Mouse (Mus musculus) left cerebral cortex, postnatal 36 days (tissue): ENCODE measurements around the gene Olfr1128. TPM values are rescaled to one million over a fixed set of nuclear protein-coding genes. Genes with fewer than 3 reads are reported as not detected.
"Not testable (repeated sequence)": the region's sequence is repeated elsewhere in the genome, so short reads cannot be mapped to it uniquely, and the experiment has no call there.

Experiments used
- DNase-seq, 2 experiments: peaks; one replicate each; pipeline ENCODE4 v3.0.0; 2021 to 2022; ENCODE audit warnings: low spot score in 2 of 2, mixed read lengths in 1 of 2
- intact Hi-C: fragments of 180-260 bp; cut with DNase I; formaldehyde crosslinking; loops from one replicate; pipeline ENCODE4 v1.15.1; 2025
- total RNA-seq, 2 experiments: library from RNA; stranded (reverse); gene quantifications; 2 replicates each; pipeline ENCODE4 v1.2.3; 2021

The Olfr1128 gene
- not detected for total RNA-seq

GRCm38 (mm10) chr2:87545442-87545841, at the start of gene Olfr1128:
Olfr1128 (minus strand) TSS chr2:87545542.
- intact Hi-C loops: no loop called here
- no peak for DNase-seq

DNA sequence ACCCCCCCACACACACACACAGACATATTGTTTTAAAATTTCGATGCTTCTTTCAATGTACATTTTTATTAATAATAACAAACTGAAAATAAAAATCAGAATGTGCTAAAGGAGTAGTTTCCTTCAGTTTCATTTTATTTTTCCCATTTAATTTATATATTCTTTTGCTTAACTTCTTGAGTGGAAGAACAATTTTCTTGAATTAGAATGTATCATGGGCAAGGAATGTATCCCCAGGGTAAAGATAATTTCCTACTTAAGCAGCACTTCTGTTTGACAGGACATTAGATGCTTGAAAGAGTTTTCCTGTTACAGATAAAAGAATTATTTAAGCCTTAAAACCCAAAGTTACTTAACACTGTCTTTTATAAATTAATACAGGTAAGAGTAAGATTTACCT, 28.3 kb upstream of the Olfr1128 start, which contains the start of gene Olfr1129:
TSS of gene Olfr1129 (plus strand) at position 301 of the 400 bp plus-strand sequence.
- DNase-seq, intact Hi-C loops: not testable (repeated sequence)

DNA sequence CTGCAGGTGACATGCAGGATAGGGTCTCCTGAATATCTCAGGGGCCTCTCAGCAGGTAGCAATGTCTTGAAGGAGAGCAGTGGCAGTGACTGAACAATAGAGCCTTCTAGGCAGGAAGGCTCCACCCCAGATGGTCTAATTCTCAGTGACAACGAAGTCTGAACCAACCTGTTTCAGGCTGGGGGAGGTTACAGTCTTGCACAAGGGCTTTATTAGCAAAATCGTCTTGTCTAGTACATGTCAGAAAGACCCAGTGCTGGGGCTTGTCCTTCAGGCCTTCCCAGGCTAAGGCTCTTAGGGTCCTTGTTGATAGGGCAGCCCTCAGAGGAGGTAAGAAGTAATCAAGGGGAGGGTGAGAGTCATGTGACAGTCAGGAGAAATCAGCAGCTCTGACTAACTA, 10.5 kb downstream of the Olfr1128 start:
- no peak for DNase-seq
- intact Hi-C loops: no loop called here

DNA sequence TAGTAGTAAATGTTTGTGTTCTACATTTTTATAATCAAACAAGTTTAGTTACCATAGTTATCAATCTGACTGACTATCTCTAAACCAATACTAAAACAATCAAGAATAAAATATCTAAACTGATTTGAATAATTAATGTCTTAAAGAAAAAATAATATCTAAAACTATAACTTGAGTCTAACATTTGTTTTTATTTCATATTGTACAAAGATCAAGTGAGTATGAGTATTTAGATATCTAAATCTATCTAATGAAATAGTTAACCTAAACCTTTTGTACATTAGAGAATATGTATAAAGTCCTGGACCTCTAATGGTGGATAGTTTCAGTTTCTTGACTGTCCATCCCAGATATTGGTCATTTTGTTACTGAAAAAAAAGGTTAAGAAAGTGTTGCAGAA, 13.8 kb downstream of the Olfr1128 start, which contains the start of gene Olfr153:
TSS of gene Olfr153 (plus strand) at position 301 of the 400 bp plus-strand sequence.
- intact Hi-C loops: no loop called here
- DNase-seq: no peak

- intact Hi-C loops: not testable (repeated sequence)
- peak; percentile 6 to 11 for DNase-seq
Measured at GRCm38 (mm10) chr2:87525899-87526616, 19.3 kb downstream of the Olfr1128 start.

GRCm38 (mm10) chr2:87520651-87521050, 24.7 kb downstream of the Olfr1128 start:
- intact Hi-C loops: no loop called here
- DNase-seq: no peak

DNA sequence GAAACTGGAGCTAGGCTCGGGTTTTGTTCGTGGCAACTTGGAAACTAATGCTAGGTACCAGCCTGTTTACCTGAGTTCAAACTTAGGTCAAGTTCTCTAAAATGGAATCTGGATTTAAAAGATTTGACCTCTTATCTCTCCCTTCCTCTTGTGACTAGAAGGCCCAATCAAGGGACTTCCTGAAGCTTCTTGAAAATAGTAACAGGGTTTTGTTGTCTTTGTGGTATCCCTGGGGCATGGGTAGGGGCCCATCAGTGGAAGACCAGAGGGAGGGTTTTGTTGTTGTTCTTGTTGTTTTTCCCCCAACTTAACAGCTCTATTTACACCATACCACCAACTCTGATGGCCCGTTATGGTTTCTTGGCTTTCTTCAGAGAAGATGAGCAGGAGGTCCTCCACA, 28.8 kb downstream of the Olfr1128 start:
- DNase-seq: no peak
- intact Hi-C loops: no loop called here

DNA sequence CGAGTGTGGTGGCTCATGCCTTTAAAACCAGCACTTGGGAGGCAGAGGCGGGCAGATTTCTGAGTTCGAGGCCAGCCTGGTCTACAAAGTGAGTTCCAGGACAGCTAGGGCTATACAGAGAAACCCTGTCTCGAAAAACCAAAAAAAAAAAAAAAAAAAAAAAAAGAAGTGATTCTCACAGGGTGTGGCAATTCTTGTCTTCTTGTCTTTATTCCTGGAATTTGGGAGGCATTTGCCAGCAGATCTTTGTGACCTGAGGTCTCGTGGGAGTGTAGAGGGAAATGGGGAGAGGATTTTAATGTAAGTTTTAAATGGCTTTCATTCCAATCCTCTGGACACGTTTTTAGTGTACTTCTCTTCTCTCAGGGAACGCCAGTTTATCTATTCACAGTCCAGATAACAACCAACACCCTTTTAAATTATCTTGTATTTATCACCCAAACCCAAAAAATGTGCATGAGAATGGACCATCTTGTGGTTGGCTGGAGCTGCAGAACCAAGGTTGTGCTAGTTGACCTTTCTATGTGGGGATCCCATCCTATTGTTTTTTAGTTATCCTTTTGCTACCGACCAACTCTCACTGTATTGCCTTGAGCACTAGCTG, 29.8 kb downstream of the Olfr1128 start:
- intact Hi-C loops: no loop called here

GRCm38 (mm10) chr2:87515046-87515445, 30.3 kb downstream of the Olfr1128 start:
- no peak for DNase-seq
- intact Hi-C loops: no loop called here

More for the DNA sequence above, 29.8 kb downstream of the Olfr1128 start:
- DNase-seq: no peak

GRCm38 (mm10) chr2:87506265-87506664, 39.1 kb downstream of the Olfr1128 start, which contains the start of gene Pramel6:
Pramel6 (plus strand) TSS chr2:87506565.
- no peak for DNase-seq
- intact Hi-C loops: no loop called here

DNA sequence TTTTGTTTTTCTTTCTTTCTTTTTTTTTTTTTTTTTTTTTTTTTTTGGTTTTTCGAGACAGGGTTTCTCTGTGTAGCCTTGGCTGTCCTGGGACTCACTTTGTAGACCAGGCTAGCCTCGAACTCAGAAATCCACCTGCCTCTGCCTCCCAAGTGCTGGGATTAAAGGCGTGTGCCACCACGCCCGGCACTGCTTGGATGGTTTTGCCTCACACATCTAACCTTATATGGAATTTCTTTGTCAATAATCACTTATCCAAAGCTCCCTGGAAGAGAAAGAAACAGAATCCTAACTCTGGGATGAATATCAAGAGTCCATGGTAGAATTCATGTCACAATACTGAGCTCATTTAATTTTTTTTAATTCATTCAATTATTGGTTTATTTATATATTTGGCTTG, 48.3 kb downstream of the Olfr1128 start, which contains the start of gene Pramel7:
TSS of gene Pramel7 (minus strand) at position 101 of the 400 bp plus-strand sequence.
- intact Hi-C loops, DNase-seq: not testable (repeated sequence)

Other genes starting within 250 kb of the Olfr1128 start
- not detected for gene Olfr1118, start 238.0 kb downstream of the Olfr1128 start, total RNA-seq
- not detected for gene Olfr1120, start 190.7 kb downstream of the Olfr1128 start, total RNA-seq
- gene Olfr1121, start 175.6 kb downstream of the Olfr1128 start, total RNA-seq: not detected
- gene Olfr1122, start 159.7 kb downstream of the Olfr1128 start, total RNA-seq: under 1 TPM in 1 of 2 experiments, not detected in 1; 0.18 TPM
- gene Olfr1123, start 128.9 kb downstream of the Olfr1128 start, total RNA-seq: not detected
- gene Olfr1124, start 115.3 kb downstream of the Olfr1128 start, total RNA-seq: not detected
- gene Olfr1126, start 91.6 kb downstream of the Olfr1128 start, total RNA-seq: not detected
- not detected for gene Pramel7, start 48.4 kb downstream of the Olfr1128 start, total RNA-seq
- gene Pramel6, start 39.0 kb downstream of the Olfr1128 start, total RNA-seq: not detected
- gene Olfr153, start 13.7 kb downstream of the Olfr1128 start, total RNA-seq: not detected
- gene Olfr1129, start 28.4 kb upstream of the Olfr1128 start, total RNA-seq: not detected
- not detected for gene Olfr1130, start 60.7 kb upstream of the Olfr1128 start, total RNA-seq
- gene Olfr1131, start 81.6 kb upstream of the Olfr1128 start, total RNA-seq: not detected
- not detected for gene Olfr1132, start 92.0 kb upstream of the Olfr1128 start, total RNA-seq
- gene Olfr1133, start 101.8 kb upstream of the Olfr1128 start, total RNA-seq: not detected
- gene Olfr1134, start 112.9 kb upstream of the Olfr1128 start, total RNA-seq: not detected
- not detected for gene Olfr1135, start 128.1 kb upstream of the Olfr1128 start, total RNA-seq
- gene Olfr1136, start 148.4 kb upstream of the Olfr1128 start, total RNA-seq: not detected
- not detected for gene Olfr1137, start 167.6 kb upstream of the Olfr1128 start, total RNA-seq
- not detected for gene Olfr1138, start 194.4 kb upstream of the Olfr1128 start, total RNA-seq
- not detected for gene Olfr1140, start 198.2 kb upstream of the Olfr1128 start, total RNA-seq
- not detected for gene Olfr1141, start 208.4 kb upstream of the Olfr1128 start, total RNA-seq
- gene Olfr152, start 233.9 kb upstream of the Olfr1128 start, total RNA-seq: not detected